Mouse (Mus musculus) megakaryocyte, embryonic 14.5 days (primary cell): ENCODE results near the gene Rab36.

Experiments
- FLI1 ChIP-seq: IDR thresholded peaks from 2 replicates; pipeline ENCODE4 v1.6.1; 2012; ENCODE audit warnings: low read length, inconsistent platforms, mixed read lengths
- GATA1 ChIP-seq: IDR thresholded peaks from 3 replicates; pipeline ENCODE4 v1.6.1; 2012; ENCODE audit warnings: mixed read lengths, low read length, inconsistent platforms, borderline replicate concordance

- TF ChIP-seq GATA1 = no peak
- TF ChIP-seq FLI1 = no peak
Measured at GRCm38 (mm10) chr10:75045831-75046230, 9.0 kb downstream of the Rab36 start.
